Mouse (Mus musculus) small intestine, adult 2 months (tissue): Measurements from ENCODE around the gene Zfp507. TPM values are rescaled to one million over a fixed set of nuclear protein-coding genes. Genes with fewer than 3 reads are reported as not detected.

Experiments
- H3K27ac ChIP-seq: fragments of 200-500 bp; 2 replicates; pipeline ENCODE4 v1.5.1; 2012; ENCODE audit warnings: low read depth, low read length, control low read depth, inconsistent platforms; ENCODE audit not compliant: insufficient read depth
- H3K27me3 ChIP-seq: fragments of 200-500 bp; 2 replicates; pipeline ENCODE4 v1.6.1; 2012; ENCODE audit warnings: mild to moderate bottlenecking, moderate library complexity, low read length, inconsistent platforms; ENCODE audit not compliant: control insufficient read depth, insufficient read depth
- H3K36me3 ChIP-seq: fragments of 200-500 bp; 2 replicates; pipeline ENCODE4 v1.6.1; 2012; ENCODE audit warnings: mild to moderate bottlenecking, low read length, control low read depth, inconsistent platforms; ENCODE audit not compliant: control insufficient read depth, insufficient read depth
- H3K4me1 ChIP-seq: fragments of 200-500 bp; 2 replicates; pipeline ENCODE4 v1.6.1; 2012; ENCODE audit warnings: low read length, inconsistent platforms, mixed read lengths; ENCODE audit not compliant: control insufficient read depth, insufficient read depth, insufficient read length
- H3K4me3 ChIP-seq: fragments of 200-500 bp; 2 replicates; pipeline ENCODE4 v1.5.1; 2012; ENCODE audit warnings: low read depth, mild to moderate bottlenecking, control low read depth, inconsistent platforms, low read length, moderate library complexity
- CTCF ChIP-seq: fragments of 200-500 bp; IDR thresholded peaks from 2 replicates; pipeline ENCODE4 v1.5.1; 2012; ENCODE audit warnings: low read depth, mild to moderate bottlenecking, control low read depth, inconsistent platforms, low read length, moderate library complexity, mixed read lengths; ENCODE audit not compliant: insufficient replicate concordance, insufficient read length; ENCODE audit errors: extremely low read depth
- POLR2A ChIP-seq: fragments of 200-500 bp; IDR thresholded peaks from 2 replicates; pipeline ENCODE4 v1.6.1; 2012; ENCODE audit warnings: low read depth, mild to moderate bottlenecking, control low read depth, inconsistent platforms, low read length, moderate library complexity
- WGBS: fragments of 180-500 bp; shearing (Covaris S2); methylation state at CpG from one replicate; pipeline ENCODE4 v1.1.7; 2018; 5-methylcytosine and 5-hydroxymethylcytosine counted together
- polyA plus RNA-seq: library from polyadenylated mRNA; depleted of rRNA; stranded (reverse); fragments of >200 nt; gene quantifications from 2 replicates; pipeline ENCODE4 v1.2.3, GENCODE M21; 2012

Zfp507 gene
- polyA plus RNA-seq, 1 experiment = 2.5 TPM

- H3K4me1 ChIP-seq = no peaks in the 10 kb centered on the region
- no peak overlapping the region for H3K27ac ChIP-seq
- H3K4me3 ChIP-seq = no peak overlapping the region
- TF ChIP-seq POLR2A (no peak), CTCF (no peak)
- H3K36me3 ChIP-seq = peaks cover 26% of the 10 kb centered on the region
- no peaks in the 10 kb centered on the region for H3K27me3 ChIP-seq
These were observed 20.6 kb downstream of the Zfp507 start for GRCm38 (mm10) chr7:35782252-35782651.

- H3K27ac ChIP-seq = no peak overlapping the region
- H3K4me1 ChIP-seq = no peaks in the 10 kb centered on the region
- TF ChIP-seq CTCF (no peak), POLR2A (no peak)
- no peak overlapping the region for H3K4me3 ChIP-seq
- H3K36me3 ChIP-seq = peaks cover 37% of the 10 kb centered on the region
- 70% methylated on average over 12 of the region's 12 CpGs for WGBS
- H3K27me3 ChIP-seq = no peaks in the 10 kb centered on the region
These were observed 28.7 kb downstream of the Zfp507 start for GRCm38 (mm10) chr7:35774127-35774526.

- WGBS = 92% methylated on average over 8 of the region's 8 CpGs
- Histone ChIP-seq H3K36me3 (peaks cover 34% of the 10 kb centered on the region), H3K4me1 (no peaks in the 10 kb centered on the region), H3K4me3 (no peak overlapping the region), H3K27ac (no peak overlapping the region), H3K27me3 (no peaks in the 10 kb centered on the region)
- TF ChIP-seq CTCF = no peak
- no peak for TF ChIP-seq POLR2A
These were observed 30.5 kb downstream of the Zfp507 start for GRCm38 (mm10) chr7:35772347-35772746.

- Histone ChIP-seq H3K27ac (no peak overlapping the region), H3K4me3 (no peak overlapping the region), H3K27me3 (no peaks in the 10 kb centered on the region), H3K36me3 (peaks cover 26% of the 10 kb centered on the region), H3K4me1 (no peaks in the 10 kb centered on the region)
- TF ChIP-seq POLR2A (no peak), CTCF (no peak)
These were observed 31.7 kb downstream of the Zfp507 start for GRCm38 (mm10) chr7:35771106-35771505.

- Histone ChIP-seq H3K4me1 (no peaks in the 10 kb centered on the region), H3K4me3 (no peak overlapping the region), H3K36me3 (peaks cover 17% of the 10 kb centered on the region), H3K27ac (no peak overlapping the region), H3K27me3 (no peaks in the 10 kb centered on the region)
- 62% methylated on average over 7 of the region's 7 CpGs for WGBS
- TF ChIP-seq POLR2A (no peak), CTCF (no peak)
These were observed 32.7 kb downstream of the Zfp507 start for GRCm38 (mm10) chr7:35770122-35770521.

GRCm38 (mm10) chr7:35764461-35764860, 38.3 kb downstream of the Zfp507 start:
- WGBS = 86% methylated on average over 11 of the region's 11 CpGs
- no peak for TF ChIP-seq POLR2A
- no peak for TF ChIP-seq CTCF
- H3K4me1 ChIP-seq = no peaks in the 10 kb centered on the region

GRCm38 (mm10) chr7:35761801-35762200, 41.0 kb downstream of the Zfp507 start:
- 66% methylated on average over 5 of the region's 5 CpGs for WGBS
- Histone ChIP-seq H3K27ac (no peak overlapping the region), H3K4me1 (no peaks in the 10 kb centered on the region), H3K4me3 (no peak overlapping the region), H3K27me3 (no peaks in the 10 kb centered on the region; the same call in 1 of the 2 replicates), H3K36me3 (no peaks in the 10 kb centered on the region)
- no peak for TF ChIP-seq CTCF

More at GRCm38 (mm10) chr7:35764461-35764860, 38.3 kb downstream of the Zfp507 start:
- H3K4me3 ChIP-seq = no peak overlapping the region
- H3K36me3 ChIP-seq = no peaks in the 10 kb centered on the region
- H3K27ac ChIP-seq = no peak overlapping the region
- H3K27me3 ChIP-seq = no peaks in the 10 kb centered on the region; the same call in 1 of the 2 replicates

GRCm38 (mm10) chr7:35759602-35760001, 43.2 kb downstream of the Zfp507 start:
- no peak for TF ChIP-seq POLR2A
- TF ChIP-seq CTCF = peak; percentile 51; the same call in 1 of the 2 replicates
- Histone ChIP-seq H3K4me1 (no peaks in the 10 kb centered on the region), H3K27me3 (no peaks in the 10 kb centered on the region; the same call in 1 of the 2 replicates), H3K27ac (no peak overlapping the region), H3K4me3 (no peak overlapping the region), H3K36me3 (no peaks in the 10 kb centered on the region)
- WGBS = 25% methylated on average over 2 of the region's 2 CpGs
